Mouse (Mus musculus): ENCODE data around the gene Pink1.

Gene Pink1

GRCm38 (mm10) chr4:138313021-138313420 lies 13.1 kb downstream of the Pink1 start:
- ATAC-seq (ENCODE audit: low TSS enrichment): no peak

DNA sequence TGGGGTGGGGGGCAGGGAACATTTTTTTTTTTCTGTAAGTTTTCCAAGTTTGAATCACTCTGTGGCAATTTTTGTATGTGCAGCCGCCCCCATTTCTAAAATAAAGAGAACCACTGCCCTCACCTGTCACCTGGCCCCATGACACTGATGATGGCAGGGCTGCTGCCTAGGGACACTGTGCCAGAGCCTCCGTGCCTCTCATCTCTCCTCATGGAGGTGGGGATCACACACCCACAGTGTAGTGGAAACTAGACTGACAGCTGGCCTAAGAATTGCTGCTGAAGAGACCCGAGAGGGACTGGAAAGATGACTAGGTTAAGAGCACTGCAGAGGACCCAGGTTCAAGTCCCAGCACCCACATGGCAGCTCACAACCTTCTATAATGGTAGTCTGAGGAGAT lies 14.0 kb downstream of the Pink1 start:
- no peak for ATAC-seq (ENCODE audit: low TSS enrichment)

DNA sequence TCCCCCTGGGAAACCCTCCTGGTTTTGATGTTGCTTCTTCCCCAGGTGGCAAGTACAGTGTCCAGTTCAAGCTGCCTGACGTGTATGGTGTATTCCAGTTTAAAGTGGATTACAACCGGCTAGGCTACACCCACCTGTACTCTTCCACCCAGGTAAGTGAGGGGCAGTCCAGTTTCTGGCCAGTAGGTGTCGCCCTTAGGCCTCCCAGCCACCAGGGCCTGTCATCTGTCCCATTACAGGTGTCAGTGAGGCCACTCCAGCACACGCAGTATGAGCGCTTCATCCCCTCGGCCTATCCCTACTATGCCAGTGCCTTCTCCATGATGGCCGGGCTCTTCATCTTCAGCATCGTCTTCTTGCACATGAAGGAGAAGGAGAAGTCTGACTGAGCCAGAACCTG lies 14.5 kb downstream of the Pink1 start:
- ATAC-seq (ENCODE audit: low TSS enrichment): peak; percentile 32; the same call in 1 of the 2 replicates

DNA sequence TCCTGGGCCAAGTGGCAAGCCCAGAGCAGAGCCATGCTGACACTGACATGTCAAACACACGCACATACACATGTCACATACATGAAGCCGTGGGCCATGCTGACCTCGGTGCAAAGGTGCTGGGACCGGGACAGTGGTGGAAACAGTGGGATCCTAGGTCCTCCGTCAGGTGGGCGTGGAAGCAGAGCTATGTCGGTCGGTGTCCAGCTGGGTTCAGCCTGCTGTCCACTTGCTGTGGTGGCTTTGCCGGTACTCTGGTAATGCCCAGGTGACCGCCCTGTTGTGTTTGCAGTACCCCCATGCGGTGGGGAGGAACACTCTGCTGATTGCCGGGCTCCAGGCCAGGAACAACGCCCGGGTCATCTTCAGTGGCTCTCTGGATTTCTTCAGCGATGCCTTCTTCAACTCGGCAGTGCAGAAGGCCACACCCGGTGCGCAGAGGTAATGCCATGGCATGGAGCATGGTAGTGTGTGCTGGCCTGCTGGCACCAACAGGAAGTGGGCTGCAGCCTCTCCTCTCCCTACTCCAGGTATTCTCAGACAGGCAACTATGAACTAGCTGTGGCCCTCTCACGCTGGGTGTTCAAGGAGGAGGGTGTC lies 15.7 kb downstream of the Pink1 start:
- no peak for ATAC-seq (ENCODE audit: low TSS enrichment)

DNA sequence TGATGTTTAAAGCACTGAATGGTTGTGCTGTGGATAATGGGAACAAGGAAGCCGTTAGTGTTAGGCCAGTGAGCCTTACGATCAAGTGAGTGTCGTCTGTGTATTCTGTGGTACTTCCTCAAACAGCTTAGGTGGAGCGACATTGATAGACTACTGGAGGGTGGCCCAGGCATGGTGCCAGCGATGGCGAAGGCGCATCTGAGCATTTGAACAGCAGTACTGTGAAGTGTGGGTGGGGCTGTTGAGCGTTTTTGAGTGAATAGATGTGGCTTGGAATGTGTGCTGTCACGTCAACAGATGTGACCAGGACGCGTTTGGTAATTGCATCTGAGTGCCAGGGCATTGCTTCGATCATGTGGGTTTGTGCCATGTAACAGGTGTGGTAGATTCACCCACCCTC lies 18.4 kb downstream of the Pink1 start:
- ATAC-seq (ENCODE audit: low TSS enrichment): no peak

DNA sequence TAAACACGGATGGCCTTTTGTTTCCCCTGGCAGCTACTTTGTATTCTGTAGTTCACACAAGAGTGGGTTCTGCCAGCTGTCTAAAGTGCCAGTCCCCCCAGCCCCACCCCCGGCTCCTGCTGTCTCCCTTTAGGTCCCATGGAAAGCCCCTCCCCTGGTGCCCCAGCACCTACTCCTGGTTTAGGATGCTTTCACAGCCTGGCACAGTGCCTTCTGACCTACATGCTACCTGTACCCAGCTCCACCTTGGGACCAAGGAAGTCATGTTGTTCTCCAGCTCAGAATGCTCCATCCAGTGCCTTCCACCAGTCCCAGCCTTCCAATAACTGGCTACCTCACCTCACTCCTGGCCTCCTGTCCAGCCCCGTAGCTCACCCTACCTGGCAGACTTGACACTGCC lies 19.1 kb downstream of the Pink1 start:
- ATAC-seq (ENCODE audit: low TSS enrichment): no peak

DNA sequence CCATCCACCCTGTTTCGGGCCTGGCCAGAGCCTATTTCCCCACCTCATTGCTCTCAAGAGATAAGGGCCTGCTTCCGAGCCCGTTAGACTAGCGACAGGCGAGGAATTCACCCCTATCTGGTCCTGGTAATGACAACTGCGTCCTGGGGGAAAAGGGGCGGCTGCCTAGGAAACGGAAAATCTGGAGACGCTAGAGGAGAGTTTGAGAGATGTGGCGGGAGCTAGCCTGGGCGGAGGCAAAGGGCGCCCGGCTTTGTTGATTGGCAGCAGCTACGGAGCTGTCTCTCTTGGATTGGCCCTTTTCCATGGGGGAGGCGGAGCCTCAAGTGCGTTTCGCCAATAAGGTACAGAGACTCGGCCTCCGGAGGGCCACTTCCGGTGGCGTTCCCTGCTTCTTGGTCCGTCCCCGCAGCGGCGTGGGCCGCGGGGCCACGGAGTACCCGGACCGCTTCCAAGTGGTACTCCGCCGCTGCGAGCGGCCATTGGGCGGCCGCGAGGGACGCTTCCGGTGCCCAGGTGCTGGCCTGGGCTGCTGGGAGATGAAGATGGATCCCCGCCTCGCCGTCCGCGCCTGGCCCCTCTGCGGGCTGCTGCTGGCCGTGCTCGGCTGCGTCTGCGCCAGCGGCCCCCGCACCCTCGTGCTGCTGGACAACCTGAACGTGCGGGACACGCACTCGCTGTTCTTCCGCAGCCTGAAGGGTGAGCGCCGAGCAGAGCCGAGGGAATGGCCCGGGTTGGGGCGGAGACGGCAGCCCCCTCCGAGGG lies 21.6 kb downstream of the Pink1 start, which contains the start of gene Ddost:
Ddost (plus strand) TSS at position 391 of the 765 bp plus-strand sequence.
- ATAC-seq (ENCODE audit: low TSS enrichment): peak; percentile 95

GRCm38 (mm10) chr4:138303742-138304141 lies 22.4 kb downstream of the Pink1 start:
- no peak for ATAC-seq (ENCODE audit: low TSS enrichment)

- no peak for ATAC-seq (ENCODE audit: low TSS enrichment)
Observed at GRCm38 (mm10) chr4:138303011-138303410, 23.1 kb downstream of the Pink1 start.

GRCm38 (mm10) chr4:138301271-138301780 lies 24.8 kb downstream of the Pink1 start:
- ATAC-seq (ENCODE audit: low TSS enrichment): no peak

DNA sequence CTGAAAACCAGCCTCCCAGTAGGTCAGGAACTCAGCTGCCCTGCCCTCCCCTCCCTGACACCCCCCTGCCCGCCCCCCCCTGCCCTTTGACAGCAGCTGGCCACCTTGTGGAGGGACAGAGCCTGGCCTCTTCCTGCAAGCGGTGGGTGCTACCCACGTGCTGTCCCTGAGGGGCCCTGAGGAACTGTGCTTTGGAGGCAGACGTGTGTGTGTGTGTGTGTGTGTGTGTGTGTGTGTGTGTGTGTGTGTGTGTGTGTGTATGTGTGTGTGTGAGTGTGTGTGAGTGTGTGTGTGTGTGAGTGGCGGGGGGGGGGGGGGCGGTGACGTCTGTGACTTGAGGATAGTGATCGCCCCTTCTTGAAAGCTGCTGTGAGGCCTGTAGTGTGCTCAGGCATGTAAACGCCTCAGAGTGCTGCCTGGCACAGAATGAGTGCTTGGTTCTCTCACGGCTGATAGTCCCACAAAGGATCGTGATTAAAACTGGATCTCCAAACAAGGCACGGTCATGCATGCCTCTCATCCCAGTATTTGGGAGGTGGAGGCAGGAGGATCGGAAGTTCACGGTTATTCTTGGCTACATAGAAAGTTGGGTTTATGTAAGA lies 32.1 kb downstream of the Pink1 start:
- no peak for ATAC-seq (ENCODE audit: low TSS enrichment)

GRCm38 (mm10) chr4:138293261-138293948 lies 32.7 kb downstream of the Pink1 start:
- ATAC-seq (ENCODE audit: low TSS enrichment): peak; percentile 62

- no peak for ATAC-seq (ENCODE audit: low TSS enrichment)
Observed at GRCm38 (mm10) chr4:138292028-138292427, 34.1 kb downstream of the Pink1 start.

GRCm38 (mm10) chr4:138288691-138289090 lies 37.4 kb downstream of the Pink1 start:
- ATAC-seq (ENCODE audit: low TSS enrichment): no peak

- ATAC-seq (ENCODE audit: low TSS enrichment): no peak
Observed at GRCm38 (mm10) chr4:138286411-138286810, 39.7 kb downstream of the Pink1 start.

- peak; percentile 91 for ATAC-seq (ENCODE audit: low TSS enrichment)
Observed at GRCm38 (mm10) chr4:138282834-138283233, 43.3 kb downstream of the Pink1 start.

DNA sequence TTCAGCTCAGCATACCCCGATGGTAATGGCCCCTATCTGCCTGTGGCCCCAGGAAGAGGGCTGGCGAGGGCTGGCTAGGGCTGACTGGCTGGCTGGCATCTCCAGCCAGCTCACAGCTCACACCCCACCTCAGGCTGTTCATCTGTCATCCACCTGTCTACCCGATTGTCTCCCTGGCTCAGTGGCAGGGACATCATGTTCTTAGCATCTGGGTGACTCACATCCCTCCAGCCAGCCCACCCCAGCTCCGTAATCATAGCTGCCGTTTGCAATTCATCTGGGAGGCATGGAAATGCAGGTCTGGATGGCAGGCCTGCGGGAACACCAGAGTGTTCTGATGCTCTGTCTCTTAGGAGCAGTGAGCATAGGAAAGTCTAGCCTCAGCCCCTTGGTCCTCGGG lies 47.8 kb downstream of the Pink1 start:
- peak; percentile 36; the same call in 1 of the 2 replicates for ATAC-seq (ENCODE audit: low TSS enrichment)

DNA sequence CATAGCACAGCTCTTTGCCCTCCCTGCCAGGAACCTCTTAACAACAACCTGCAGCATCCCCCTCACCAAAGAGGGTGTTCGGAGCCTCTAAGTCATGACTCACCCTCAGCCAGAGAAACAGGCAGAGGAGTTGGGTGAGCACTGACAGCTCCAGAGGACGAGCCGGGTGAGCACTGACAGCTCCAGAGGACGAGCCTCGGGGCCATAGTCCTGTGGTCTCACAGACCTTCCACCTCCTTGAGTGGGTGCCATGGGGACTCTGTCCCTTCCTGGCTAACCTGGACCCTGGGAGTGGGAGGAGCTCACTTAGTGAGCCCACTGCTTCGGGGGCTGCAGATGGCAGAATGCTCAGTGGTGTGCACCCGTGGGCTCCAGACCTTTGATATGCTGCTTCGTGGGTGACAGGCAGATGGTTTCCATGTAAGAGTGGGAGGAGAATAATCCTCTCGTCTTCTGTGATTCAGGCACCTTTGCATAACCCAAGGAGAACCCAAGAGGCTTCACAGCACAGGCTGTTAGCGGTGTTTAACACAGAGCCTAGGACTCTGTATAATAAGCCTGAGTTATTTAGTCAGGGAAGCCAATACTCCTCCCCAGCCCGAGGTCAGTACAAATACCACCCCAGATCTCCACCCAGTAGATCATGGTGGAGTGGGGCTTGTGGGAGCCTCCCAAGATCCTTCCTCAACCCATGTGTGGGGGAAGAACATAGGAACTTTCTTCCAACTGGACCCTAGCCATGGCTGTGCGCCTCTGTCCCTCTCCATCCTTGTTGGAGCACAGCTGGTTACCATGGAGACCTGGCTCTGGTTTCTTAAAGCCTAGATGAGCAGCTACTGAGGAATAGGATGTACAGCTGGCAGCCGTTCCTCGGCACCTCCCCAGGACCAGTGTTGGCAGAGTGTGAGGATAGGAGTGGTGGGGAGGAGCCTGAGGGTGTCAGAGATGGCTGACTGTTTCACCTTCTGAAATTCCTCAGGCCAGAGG lies 53.8 kb downstream of the Pink1 start:
- ATAC-seq (ENCODE audit: low TSS enrichment): peak; percentile 79

DNA sequence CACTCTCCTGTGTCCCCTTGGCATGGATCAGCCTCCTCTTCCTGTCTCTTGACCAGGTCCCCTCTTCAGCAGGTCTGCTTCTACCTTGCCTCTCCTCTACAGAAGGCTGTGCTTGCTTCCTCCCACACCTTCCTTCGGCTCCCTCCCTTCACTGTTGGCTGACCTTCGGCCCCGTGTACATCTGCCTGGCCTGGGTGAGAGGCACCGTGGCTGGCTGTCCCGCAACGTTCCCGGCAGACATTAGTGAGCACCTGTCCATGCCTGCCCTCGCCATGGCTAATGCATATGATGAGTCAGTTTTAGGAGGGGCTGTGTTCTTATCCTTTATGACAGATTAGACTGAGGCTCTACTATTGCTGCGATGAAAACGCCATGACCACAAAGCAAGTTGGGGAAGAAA lies 58.2 kb downstream of the Pink1 start:
- ATAC-seq (ENCODE audit: low TSS enrichment): no peak
